Mouse (Mus musculus) liver, postnatal 0 days (tissue): ENCODE results near the gene Hlcs. TPM values are rescaled to one million over a fixed set of nuclear protein-coding genes. Genes with fewer than 3 reads are reported as not detected.

Source experiments
- ATAC-seq: fragments of 200-750 bp; cut with Nextera tagmentation; 2 replicates; pipeline ENCODE4 v1.8.0; 2017; ENCODE audit warnings: mild to moderate bottlenecking, moderate library complexity
- DNase-seq: peaks from one replicate; pipeline ENCODE4 v3.0.0-alpha.2; 2016
- H3K27ac ChIP-seq: fragments of 300-500 bp; sonication (generic); 2 replicates; pipeline ENCODE4 v1.5.1; 2014; ENCODE audit warnings: antibody characterized with exemption, moderate library complexity, mild to moderate bottlenecking, low read depth
- H3K27me3 ChIP-seq: fragments of 300-500 bp; sonication (generic); 2 replicates; pipeline ENCODE4 v1.6.1; 2014; ENCODE audit warnings: low read length, control low read depth, mixed read lengths; ENCODE audit not compliant: insufficient read depth
- H3K36me3 ChIP-seq: fragments of 300-500 bp; sonication (generic); replicated peaks from 2 replicates; pipeline ENCODE4 v1.6.1; 2014; ENCODE audit warnings: mild to moderate bottlenecking, control low read depth, low read length, moderate library complexity, mixed read lengths; ENCODE audit not compliant: insufficient read depth
- H3K4me1 ChIP-seq: fragments of 300-500 bp; sonication (generic); 2 replicates; pipeline ENCODE4 v1.6.1; 2014; ENCODE audit warnings: antibody characterized with exemption, mild to moderate bottlenecking, control low read depth; ENCODE audit not compliant: insufficient read depth
- H3K4me2 ChIP-seq: fragments of 300-500 bp; sonication (generic); 2 replicates; pipeline ENCODE4 v1.6.1; 2014; ENCODE audit warnings: low read depth, mild to moderate bottlenecking, low read length, moderate library complexity, mixed read lengths
- H3K4me3 ChIP-seq: fragments of 300-500 bp; sonication (generic); 2 replicates; pipeline ENCODE4 v1.5.1; 2014; ENCODE audit warnings: low read depth, low read length
- H3K9ac ChIP-seq: fragments of 300-500 bp; sonication (generic); replicated peaks from 2 replicates; pipeline ENCODE4 v1.6.1; 2014; ENCODE audit warnings: mild to moderate bottlenecking, moderate library complexity
- H3K9me3 ChIP-seq: fragments of 300-500 bp; sonication (generic); 2 replicates; pipeline ENCODE4 v1.6.1; 2016; ENCODE audit warnings: mild to moderate bottlenecking, control low read depth, low read length, mixed read lengths
- CTCF ChIP-seq: sonication (generic); IDR thresholded peaks from 2 replicates; pipeline ENCODE4 v1.5.1; 2016; ENCODE audit warnings: antibody characterized with exemption, low read depth
- EP300 ChIP-seq: IDR thresholded peaks from 2 replicates; pipeline ENCODE4 v1.6.1; 2016; ENCODE audit warnings: antibody characterized with exemption, low read depth, mild to moderate bottlenecking
- WGBS: fragments of 180-500 bp; shearing (Covaris S2); extraction: QIAGEN DNeasy Blood & Tissue Kit; methylation state at CpG from one replicate; pipeline ENCODE4 v1.1.7; 2014; ENCODE audit not compliant: insufficient replicate concordance; 5-methylcytosine and 5-hydroxymethylcytosine counted together
- polyA plus RNA-seq: library from polyadenylated mRNA; unstranded; fragments of >200 nt; fragmentation: Nextera tagmentation; extraction: Ambion mirVana; gene quantifications from 2 replicates; pipeline ENCODE4 v1.2.1, GENCODE M21; 2015

Hlcs gene
- polyA plus RNA-seq, 1 experiment from 2014 or later: 2.9 TPM

GRCm38 (mm10) chr16:94179341-94180121, 133.8 kb downstream of the Hlcs start:
- DNase-seq: no peak
- WGBS: 60% methylated on average over 25 of the region's 25 CpGs
- Histone ChIP-seq H3K36me3 (no peaks in the 10 kb centered on the region), H3K4me2 (no peak overlapping the region), H3K9me3 (no peaks in the 10 kb centered on the region), H3K4me3 (no peak overlapping the region), H3K27me3 (no peaks in the 10 kb centered on the region), H3K27ac (no peak overlapping the region), H3K4me1 (no peaks in the 10 kb centered on the region), H3K9ac (no peak overlapping the region)
- no peak for TF ChIP-seq CTCF
- no peak for TF ChIP-seq EP300
- no peak for ATAC-seq

GRCm38 (mm10) chr16:94178441-94179220, 134.7 kb downstream of the Hlcs start:
- TF ChIP-seq EP300: no peak
- no peak for TF ChIP-seq CTCF
- Histone ChIP-seq H3K27me3 (no peaks in the 10 kb centered on the region), H3K4me1 (no peaks in the 10 kb centered on the region), H3K4me3 (no peak overlapping the region), H3K36me3 (no peaks in the 10 kb centered on the region), H3K9me3 (no peaks in the 10 kb centered on the region), H3K27ac (no peak overlapping the region), H3K9ac (no peak overlapping the region), H3K4me2 (no peak overlapping the region)
- ATAC-seq (no peak), DNase-seq (no peak)
- 70% methylated on average over 16 of the region's 16 CpGs for WGBS

- no peaks in the 10 kb centered on the region for H3K36me3 ChIP-seq
- no peak overlapping the region for H3K4me3 ChIP-seq
- no peak overlapping the region for H3K27ac ChIP-seq
- no peak overlapping the region for H3K4me2 ChIP-seq
- H3K4me1 ChIP-seq: no peaks in the 10 kb centered on the region
- WGBS: 54% methylated on average over 21 of the region's 21 CpGs
- H3K27me3 ChIP-seq: no peaks in the 10 kb centered on the region
- TF ChIP-seq CTCF (no peak), EP300 (no peak)
- DNase-seq: no peak
- H3K9ac ChIP-seq: no peak overlapping the region
- no peak for ATAC-seq
- no peaks in the 10 kb centered on the region for H3K9me3 ChIP-seq
Observed at GRCm38 (mm10) chr16:94176997-94177857, 136.1 kb downstream of the Hlcs start.

GRCm38 (mm10) chr16:94175366-94175986, 137.9 kb downstream of the Hlcs start:
- DNase-seq (no peak), ATAC-seq (no peak)
- no peaks in the 10 kb centered on the region for H3K36me3 ChIP-seq
- WGBS: 68% methylated on average over 7 of the region's 7 CpGs
- H3K27me3 ChIP-seq: no peaks in the 10 kb centered on the region
- H3K9me3 ChIP-seq: no peaks in the 10 kb centered on the region
- no peak overlapping the region for H3K4me3 ChIP-seq
- H3K4me2 ChIP-seq: no peak overlapping the region
- no peak for TF ChIP-seq CTCF
- TF ChIP-seq EP300: no peak
- H3K4me1 ChIP-seq: no peaks in the 10 kb centered on the region
- no peak overlapping the region for H3K9ac ChIP-seq
- no peak overlapping the region for H3K27ac ChIP-seq

- Histone ChIP-seq H3K4me2 (no peak overlapping the region), H3K9me3 (no peaks in the 10 kb centered on the region), H3K27me3 (no peaks in the 10 kb centered on the region), H3K4me1 (no peaks in the 10 kb centered on the region), H3K27ac (no peak overlapping the region), H3K36me3 (no peaks in the 10 kb centered on the region), H3K9ac (no peak overlapping the region), H3K4me3 (no peak overlapping the region)
- no peak for TF ChIP-seq CTCF
- TF ChIP-seq EP300: no peak
- ATAC-seq: no peak
- 59% methylated on average over 1 of the region's 1 CpGs for WGBS
- no peak for DNase-seq
Observed at GRCm38 (mm10) chr16:94173361-94173760, 140.0 kb downstream of the Hlcs start.
